Mouse (Mus musculus): ENCODE measurements around the gene Prpf6. TPM values are rescaled to one million over a fixed set of nuclear protein-coding genes. Genes with fewer than 3 reads are reported as not detected.
A peak's percentile ranks its signal among the peaks of the same experiment; 100 is the strongest.

Gene Prpf6
- polyA plus RNA-seq, 1 experiment from 2014 or later = 64.5 TPM

DNA sequence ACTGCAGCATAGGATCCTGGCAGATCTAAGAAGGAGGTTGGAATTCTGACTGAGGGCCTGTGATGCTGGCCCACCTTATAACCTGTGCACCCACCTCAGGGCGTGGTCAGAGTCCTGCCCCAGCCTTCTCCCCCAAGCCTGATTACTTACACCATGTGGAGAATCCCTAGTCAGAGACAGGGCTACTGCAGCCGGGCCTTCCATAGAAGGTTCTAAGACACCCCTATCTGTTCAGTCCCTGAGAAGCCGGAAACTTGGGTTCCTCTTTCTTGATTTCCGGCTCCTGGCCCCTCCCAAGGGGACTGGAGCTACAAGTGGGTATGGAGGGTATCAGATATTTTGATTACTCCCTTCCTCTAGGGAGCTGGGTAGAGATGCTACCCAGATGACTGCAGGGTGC is 99.9 kb downstream of the Prpf6 start:
- Histone ChIP-seq H3K9me3 (ENCODE audit: control insufficient read depth, low read length) (no peaks in the 10 kb centered on the region), H3K9ac (ENCODE audit: low read depth, low read length) (no peak overlapping the region), H3K4me3 (ENCODE audit: low read length) (no peak overlapping the region), H3K4me2 (replicated peaks; ENCODE audit: low read depth, low read length) (no peak overlapping the region), H3K27me3 (ENCODE audit: control insufficient read depth, insufficient read depth, low read length) (no peaks in the 10 kb centered on the region), H3K36me3 (ENCODE audit: control insufficient read depth, insufficient read depth, low read length) (peaks cover 32% of the 10 kb centered on the region), H3K4me1 (ENCODE audit: control insufficient read depth, insufficient read depth, low read length) (0 out of 2 replicates have a peak, but pooled peaks cover 6% of the 10 kb centered on the region), H3K27ac (ENCODE audit: low read depth, low read length) (no peak overlapping the region)
- ATAC-seq (ENCODE audit: low FRiP score, low TSS enrichment) = no peak
- WGBS = 90% methylated on average over 4 of the region's 4 CpGs

GRCm38 (mm10) chr2:181692304-181692703 is 100.6 kb downstream of the Prpf6 start:
- H3K27ac ChIP-seq (ENCODE audit: low read depth, low read length) = no peak overlapping the region
- H3K9me3 ChIP-seq (ENCODE audit: control insufficient read depth, low read length) = no peaks in the 10 kb centered on the region
- 87% methylated on average over 3 of the region's 3 CpGs for WGBS
- peak overlapping the region; percentile 66 for H3K4me2 ChIP-seq (replicated peaks; ENCODE audit: low read depth, low read length)
- no peak for ATAC-seq (ENCODE audit: low FRiP score, low TSS enrichment)
- no peak overlapping the region for H3K9ac ChIP-seq (ENCODE audit: low read depth, low read length)
- H3K27me3 ChIP-seq (ENCODE audit: control insufficient read depth, insufficient read depth, low read length) = no peaks in the 10 kb centered on the region
- H3K4me3 ChIP-seq (ENCODE audit: low read length) = peak overlapping the region; percentile 71; the same call in 1 of the 2 replicates
- H3K4me1 ChIP-seq (ENCODE audit: control insufficient read depth, insufficient read depth, low read length) = 0 out of 2 replicates have a peak, but pooled peaks cover 6% of the 10 kb centered on the region
- H3K36me3 ChIP-seq (ENCODE audit: control insufficient read depth, insufficient read depth, low read length) = peaks cover 25% of the 10 kb centered on the region

- peak within 1 kb of the TSS; percentile 71 for H3K4me3 ChIP-seq (ENCODE audit: low read length)
- peak within 1 kb of the TSS; percentile 80 for H3K9ac ChIP-seq (ENCODE audit: low read depth, low read length)
- no peaks in the 10 kb centered on the region for H3K9me3 ChIP-seq (ENCODE audit: control insufficient read depth, low read length)
- no peaks in the 10 kb centered on the region for H3K27me3 ChIP-seq (ENCODE audit: control insufficient read depth, insufficient read depth, low read length)
- peak within 1 kb of the TSS; percentile 55 for H3K27ac ChIP-seq (ENCODE audit: low read depth, low read length)
- H3K4me1 ChIP-seq (ENCODE audit: control insufficient read depth, insufficient read depth, low read length) = 0 out of 2 replicates have a peak, but pooled peaks cover 6% of the 10 kb centered on the region
- under 1% methylated on average over 74 of the region's 75 CpGs for WGBS
- H3K4me2 ChIP-seq (replicated peaks; ENCODE audit: low read depth, low read length) = peak within 1 kb of the TSS; percentile 66
- H3K36me3 ChIP-seq (ENCODE audit: control insufficient read depth, insufficient read depth, low read length) = peaks cover 15% of the 10 kb centered on the region
- peak; percentile 90 for ATAC-seq (ENCODE audit: low FRiP score, low TSS enrichment)
Observed at GRCm38 (mm10) chr2:181693339-181694280, 101.9 kb downstream of the Prpf6 start, which contains the start of gene Rgs19. Gene Rgs19, minus strand, starts transcription at chr2:181693977.

DNA sequence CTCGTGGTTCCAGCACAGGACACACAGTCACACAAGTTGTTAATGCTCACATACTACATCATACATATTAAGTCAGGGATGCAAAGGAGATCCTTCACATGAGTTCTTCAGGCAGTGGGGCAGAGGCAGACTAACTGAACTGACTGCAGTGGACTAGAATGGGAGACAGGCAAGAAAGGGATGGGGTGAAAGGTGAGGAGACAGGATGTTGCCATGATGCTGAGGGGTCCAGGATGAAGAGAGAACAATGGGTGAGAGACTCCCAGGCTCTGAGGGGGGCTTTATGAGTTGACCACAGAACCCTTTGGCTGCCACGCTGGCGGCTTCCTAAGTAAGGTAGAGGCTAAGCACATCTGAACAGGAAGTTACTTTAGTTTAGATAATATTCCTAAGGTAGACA is 102.9 kb downstream of the Prpf6 start:
- no peaks in the 10 kb centered on the region for H3K9me3 ChIP-seq (ENCODE audit: control insufficient read depth, low read length)
- no peak overlapping the region; the same call in 1 of the 2 replicates for H3K4me3 ChIP-seq (ENCODE audit: low read length)
- ATAC-seq (ENCODE audit: low FRiP score, low TSS enrichment) = no peak
- WGBS = 87% methylated on average over 3 of the region's 3 CpGs
- peaks cover 5% of the 10 kb centered on the region; the same call in 1 of the 2 replicates for H3K36me3 ChIP-seq (ENCODE audit: control insufficient read depth, insufficient read depth, low read length)
- H3K27ac ChIP-seq (ENCODE audit: low read depth, low read length) = no peak overlapping the region
- H3K4me1 ChIP-seq (ENCODE audit: control insufficient read depth, insufficient read depth, low read length) = 0 out of 2 replicates have a peak, but pooled peaks cover 6% of the 10 kb centered on the region
- H3K27me3 ChIP-seq (ENCODE audit: control insufficient read depth, insufficient read depth, low read length) = no peaks in the 10 kb centered on the region
- peak overlapping the region; percentile 66 for H3K4me2 ChIP-seq (replicated peaks; ENCODE audit: low read depth, low read length)
- H3K9ac ChIP-seq (ENCODE audit: low read depth, low read length) = no peak overlapping the region

DNA sequence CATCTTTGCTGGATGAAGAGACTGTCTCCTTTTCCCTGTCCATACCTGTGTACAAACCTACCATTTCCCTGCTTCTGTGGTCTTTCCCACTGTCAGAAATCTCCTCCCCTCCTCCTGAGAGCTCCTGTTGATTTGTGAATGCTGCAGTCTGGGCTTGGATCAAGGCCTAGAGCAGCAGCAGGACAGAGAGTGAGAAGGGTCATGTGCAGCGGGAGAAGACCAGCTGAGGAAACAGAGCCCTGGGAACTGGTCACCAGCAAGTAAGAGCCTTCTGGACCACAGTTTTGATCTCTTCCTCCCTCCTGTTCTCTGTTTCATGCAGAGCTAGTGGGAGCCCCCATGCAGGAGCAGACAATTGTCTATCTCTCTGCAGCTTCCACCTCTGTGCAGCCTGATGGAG is 104.1 kb downstream of the Prpf6 start:
- H3K27ac ChIP-seq (ENCODE audit: low read depth, low read length) = no peak overlapping the region
- no peaks in the 10 kb centered on the region for H3K27me3 ChIP-seq (ENCODE audit: control insufficient read depth, insufficient read depth, low read length)
- no peak overlapping the region for H3K4me3 ChIP-seq (ENCODE audit: low read length)
- H3K4me2 ChIP-seq (replicated peaks; ENCODE audit: low read depth, low read length) = no peak overlapping the region
- H3K9me3 ChIP-seq (ENCODE audit: control insufficient read depth, low read length) = no peaks in the 10 kb centered on the region
- WGBS = 71% methylated on average over 1 of the region's 1 CpGs
- 0 out of 2 replicates have a peak, but pooled peaks cover 6% of the 10 kb centered on the region for H3K4me1 ChIP-seq (ENCODE audit: control insufficient read depth, insufficient read depth, low read length)
- H3K36me3 ChIP-seq (ENCODE audit: control insufficient read depth, insufficient read depth, low read length) = 0 out of 2 replicates have a peak, but pooled peaks cover 4% of the 10 kb centered on the region
- H3K9ac ChIP-seq (ENCODE audit: low read depth, low read length) = no peak overlapping the region
- no peak for ATAC-seq (ENCODE audit: low FRiP score, low TSS enrichment)

GRCm38 (mm10) chr2:181696801-181697420 is 105.2 kb downstream of the Prpf6 start:
- H3K4me3 ChIP-seq (ENCODE audit: low read length) = no peak overlapping the region
- 74% methylated on average over 33 of the region's 33 CpGs for WGBS
- ATAC-seq (ENCODE audit: low FRiP score, low TSS enrichment) = no peak
- H3K9me3 ChIP-seq (ENCODE audit: control insufficient read depth, low read length) = no peaks in the 10 kb centered on the region
- no peak overlapping the region for H3K9ac ChIP-seq (ENCODE audit: low read depth, low read length)
- no peaks in the 10 kb centered on the region for H3K27me3 ChIP-seq (ENCODE audit: control insufficient read depth, insufficient read depth, low read length)
- H3K27ac ChIP-seq (ENCODE audit: low read depth, low read length) = no peak overlapping the region
- no peak overlapping the region for H3K4me2 ChIP-seq (replicated peaks; ENCODE audit: low read depth, low read length)
- 0 out of 2 replicates have a peak, but pooled peaks cover 6% of the 10 kb centered on the region for H3K4me1 ChIP-seq (ENCODE audit: control insufficient read depth, insufficient read depth, low read length)
- H3K36me3 ChIP-seq (ENCODE audit: control insufficient read depth, insufficient read depth, low read length) = no peaks in the 10 kb centered on the region

DNA sequence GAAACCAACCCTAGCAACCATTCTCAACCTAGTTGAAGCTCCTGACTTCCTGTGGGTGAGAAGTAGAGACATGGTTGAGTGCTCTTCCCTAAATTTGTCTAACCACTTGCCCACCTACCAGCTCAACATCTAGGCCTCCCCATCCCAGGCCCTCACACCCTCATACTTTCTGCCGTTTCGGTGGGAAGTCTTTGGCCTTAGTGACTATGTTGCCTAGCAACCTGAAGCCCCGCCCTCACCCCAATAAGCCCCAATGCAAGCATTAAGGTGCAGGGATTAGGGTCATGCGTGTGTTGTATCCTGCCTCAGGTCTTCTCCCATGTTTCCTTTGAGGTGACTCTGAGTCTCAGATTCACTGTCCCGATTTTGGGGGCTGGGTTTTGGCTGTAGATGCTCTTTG is 106.6 kb downstream of the Prpf6 start, which contains the start of gene Lkaaear1:
Lkaaear1 (minus strand) TSS at position 202 of the 400 bp plus-strand sequence.
- Histone ChIP-seq H3K9me3 (ENCODE audit: control insufficient read depth, low read length) (no peaks in the 10 kb centered on the region), H3K27me3 (ENCODE audit: control insufficient read depth, insufficient read depth, low read length) (no peaks in the 10 kb centered on the region), H3K27ac (ENCODE audit: low read depth, low read length) (no peak within 1 kb of the TSS), H3K4me2 (replicated peaks; ENCODE audit: low read depth, low read length) (no peak within 1 kb of the TSS), H3K4me3 (ENCODE audit: low read length) (no peak within 1 kb of the TSS), H3K36me3 (ENCODE audit: control insufficient read depth, insufficient read depth, low read length) (no peaks in the 10 kb centered on the region), H3K4me1 (ENCODE audit: control insufficient read depth, insufficient read depth, low read length) (no peaks in the 10 kb centered on the region), H3K9ac (ENCODE audit: low read depth, low read length) (no peak within 1 kb of the TSS)
- 50% methylated on average over 5 of the region's 5 CpGs for WGBS
- no peak for ATAC-seq (ENCODE audit: low FRiP score, low TSS enrichment)

All from kidney, embryonic 14.5 days (tissue).